Mouse (Mus musculus) embryonic facial prominence, embryonic 11.5 days (tissue): ENCODE data around the gene Mcrs1. TPM values are rescaled to one million over a fixed set of nuclear protein-coding genes. Genes with fewer than 3 reads are reported as not detected.

Experiments used
- ATAC-seq: fragments of 200-750 bp; cut with Nextera tagmentation; replicated peaks from 2 replicates; pipeline ENCODE4 v1.8.0; 2017; ENCODE audit warnings: low read depth; ENCODE audit not compliant: insufficient number of reproducible peaks, low FRiP score, low TSS enrichment
- DNase-seq: peaks from one replicate; pipeline ENCODE4 v3.0.0-alpha.2; 2015; ENCODE audit warnings: low spot score
- H3K27ac ChIP-seq: fragments of 300-500 bp; sonication (generic); replicated peaks from 2 replicates; pipeline ENCODE4 v1.5.1; 2014; ENCODE audit warnings: mild to moderate bottlenecking, low read depth, low read length, control low read depth
- H3K27me3 ChIP-seq: fragments of 300-500 bp; sonication (generic); 2 replicates; pipeline ENCODE4 v1.6.1; 2014; ENCODE audit warnings: mild to moderate bottlenecking, low read length, moderate library complexity, mixed read lengths; ENCODE audit not compliant: control insufficient read depth, insufficient read depth
- H3K36me3 ChIP-seq: fragments of 300-500 bp; sonication (generic); replicated peaks from 2 replicates; pipeline ENCODE4 v1.6.1; 2014; ENCODE audit warnings: low read depth, mild to moderate bottlenecking, low read length, moderate library complexity, mixed read lengths; ENCODE audit not compliant: control insufficient read depth, insufficient read depth
- H3K4me1 ChIP-seq: fragments of 300-500 bp; sonication (generic); 2 replicates; pipeline ENCODE4 v1.6.1; 2014; ENCODE audit warnings: low read length, mixed read lengths; ENCODE audit not compliant: control insufficient read depth, insufficient read depth
- H3K4me2 ChIP-seq: fragments of 300-500 bp; sonication (generic); 2 replicates; pipeline ENCODE4 v1.6.1; 2014; ENCODE audit warnings: low read depth, mild to moderate bottlenecking, control low read depth, low read length, moderate library complexity
- H3K4me3 ChIP-seq: fragments of 300-500 bp; sonication (generic); 2 replicates; pipeline ENCODE4 v1.5.1; 2014; ENCODE audit warnings: low read depth, low read length, control low read depth
- H3K9ac ChIP-seq: fragments of 300-500 bp; sonication (generic); replicated peaks from 2 replicates; pipeline ENCODE4 v1.6.1; 2014; ENCODE audit warnings: mild to moderate bottlenecking, control low read depth, low read length
- H3K9me3 ChIP-seq: fragments of 300-500 bp; sonication (generic); replicated peaks from 2 replicates; pipeline ENCODE4 v1.6.1; 2016; ENCODE audit warnings: mild to moderate bottlenecking, low read length, inconsistent platforms, mixed read lengths; ENCODE audit not compliant: control insufficient read depth
- WGBS: fragments of 180-500 bp; shearing (Covaris S2); extraction: QIAGEN DNeasy Blood & Tissue Kit; methylation state at CpG from one replicate; pipeline ENCODE4 v1.1.7; 2014; 5-methylcytosine and 5-hydroxymethylcytosine counted together
- polyA plus RNA-seq: library from polyadenylated mRNA; unstranded; fragments of >200 nt; fragmentation: Nextera tagmentation; extraction: Ambion mirVana; gene quantifications from 2 replicates; pipeline ENCODE4 v1.2.1, GENCODE M21; 2014

Gene Mcrs1
- polyA plus RNA-seq, 1 experiment from 2014 or later = 161 TPM

GRCm38 (mm10) chr15:99217630-99218029 lies 34.1 kb downstream of the Mcrs1 start:
- no peak overlapping the region for H3K4me2 ChIP-seq
- H3K4me3 ChIP-seq = no peak overlapping the region
- peaks cover 2% of the 10 kb centered on the region for H3K36me3 ChIP-seq
- ATAC-seq (no peak), DNase-seq (no peak)
- 96% methylated on average over 4 of the region's 4 CpGs for WGBS
- no peaks in the 10 kb centered on the region for H3K4me1 ChIP-seq
- H3K27ac ChIP-seq = no peak overlapping the region
- peaks cover 6% of the 10 kb centered on the region for H3K27me3 ChIP-seq
- H3K9me3 ChIP-seq = no peaks in the 10 kb centered on the region
- no peak overlapping the region for H3K9ac ChIP-seq

GRCm38 (mm10) chr15:99215741-99216463 lies 35.9 kb downstream of the Mcrs1 start:
- 85% methylated on average over 11 of the region's 11 CpGs for WGBS
- H3K9ac ChIP-seq = no peak overlapping the region
- no peak overlapping the region for H3K4me3 ChIP-seq
- peaks cover 12% of the 10 kb centered on the region for H3K36me3 ChIP-seq
- H3K27ac ChIP-seq = no peak overlapping the region
- no peak for DNase-seq
- H3K4me2 ChIP-seq = no peak overlapping the region
- no peaks in the 10 kb centered on the region for H3K9me3 ChIP-seq
- no peaks in the 10 kb centered on the region; the same call in 1 of the 2 replicates for H3K27me3 ChIP-seq
- H3K4me1 ChIP-seq = no peaks in the 10 kb centered on the region
- ATAC-seq = no peak

- ATAC-seq = no peak
- no peaks in the 10 kb centered on the region; the same call in 1 of the 2 replicates for H3K27me3 ChIP-seq
- H3K4me3 ChIP-seq = no peak overlapping the region
- H3K9me3 ChIP-seq = no peaks in the 10 kb centered on the region
- no peak overlapping the region for H3K9ac ChIP-seq
- no peak overlapping the region for H3K27ac ChIP-seq
- H3K36me3 ChIP-seq = peaks cover 12% of the 10 kb centered on the region
- no peaks in the 10 kb centered on the region for H3K4me1 ChIP-seq
- no peak overlapping the region for H3K4me2 ChIP-seq
- DNase-seq = peak; percentile 37
- 73% methylated on average over 2 of the region's 2 CpGs for WGBS
Observed at GRCm38 (mm10) chr15:99214941-99215340, 36.8 kb downstream of the Mcrs1 start.

GRCm38 (mm10) chr15:99213183-99213582 lies 38.6 kb downstream of the Mcrs1 start:
- Histone ChIP-seq H3K4me2 (no peak overlapping the region), H3K9me3 (no peaks in the 10 kb centered on the region), H3K27me3 (no peaks in the 10 kb centered on the region), H3K9ac (no peak overlapping the region), H3K4me1 (no peaks in the 10 kb centered on the region), H3K27ac (no peak overlapping the region), H3K4me3 (no peak overlapping the region), H3K36me3 (peaks cover 12% of the 10 kb centered on the region)
- DNase-seq (no peak), ATAC-seq (no peak)
- WGBS = 84% methylated on average over 10 of the region's 10 CpGs

GRCm38 (mm10) chr15:99205959-99206358 lies 45.8 kb downstream of the Mcrs1 start:
- 71% methylated on average over 8 of the region's 8 CpGs for WGBS
- no peaks in the 10 kb centered on the region for H3K9me3 ChIP-seq
- ATAC-seq = no peak
- no peak overlapping the region for H3K4me2 ChIP-seq
- no peak for DNase-seq
- no peaks in the 10 kb centered on the region for H3K27me3 ChIP-seq
- no peak overlapping the region for H3K9ac ChIP-seq
- no peak overlapping the region for H3K4me3 ChIP-seq
- H3K36me3 ChIP-seq = no peaks in the 10 kb centered on the region
- H3K4me1 ChIP-seq = no peaks in the 10 kb centered on the region
- no peak overlapping the region for H3K27ac ChIP-seq

- Histone ChIP-seq H3K4me3 (no peak overlapping the region), H3K9me3 (no peaks in the 10 kb centered on the region), H3K27ac (no peak overlapping the region), H3K9ac (no peak overlapping the region), H3K36me3 (no peaks in the 10 kb centered on the region), H3K27me3 (no peaks in the 10 kb centered on the region), H3K4me1 (no peaks in the 10 kb centered on the region), H3K4me2 (no peak overlapping the region)
- no peak for ATAC-seq
- peak; percentile 58 for DNase-seq
Observed at GRCm38 (mm10) chr15:99198761-99199160, 53.0 kb downstream of the Mcrs1 start.

GRCm38 (mm10) chr15:99195043-99195442 lies 56.7 kb downstream of the Mcrs1 start:
- H3K9me3 ChIP-seq = no peaks in the 10 kb centered on the region
- no peak overlapping the region for H3K27ac ChIP-seq
- 77% methylated on average over 6 of the region's 6 CpGs for WGBS
- H3K4me3 ChIP-seq = no peak overlapping the region
- ATAC-seq (no peak), DNase-seq (peak; percentile 28)
- no peak overlapping the region for H3K4me2 ChIP-seq
- H3K27me3 ChIP-seq = no peaks in the 10 kb centered on the region
- no peaks in the 10 kb centered on the region for H3K4me1 ChIP-seq
- H3K36me3 ChIP-seq = peaks cover 9% of the 10 kb centered on the region
- no peak overlapping the region for H3K9ac ChIP-seq

- DNase-seq = no peak
- H3K27me3 ChIP-seq = no peaks in the 10 kb centered on the region
- H3K4me2 ChIP-seq = no peak overlapping the region
- WGBS = 85% methylated on average over 10 of the region's 10 CpGs
- no peaks in the 10 kb centered on the region for H3K4me1 ChIP-seq
- no peak overlapping the region for H3K9ac ChIP-seq
- no peak for ATAC-seq
- no peaks in the 10 kb centered on the region for H3K9me3 ChIP-seq
- H3K27ac ChIP-seq = no peak overlapping the region
- no peak overlapping the region for H3K4me3 ChIP-seq
- peaks cover 11% of the 10 kb centered on the region for H3K36me3 ChIP-seq
Observed at GRCm38 (mm10) chr15:99194358-99194757, 57.4 kb downstream of the Mcrs1 start.
